Mouse (Mus musculus): Measurements from ENCODE around the gene Camk1d. TPM values are rescaled to one million over a fixed set of nuclear protein-coding genes. Genes with fewer than 3 reads are reported as not detected.

Camk1d gene
- polyA plus RNA-seq, 2 experiments, result 4.9 to 7.7 TPM

- Histone ChIP-seq H3K4me1 (ENCODE audit: control insufficient read depth, insufficient read depth, low read length) (no peaks in the 10 kb centered on the region), H3K27me3 (ENCODE audit: control insufficient read depth, insufficient read depth, low read length) (no peaks in the 10 kb centered on the region), H3K9me3 (ENCODE audit: control insufficient read depth, low read length) (no peaks in the 10 kb centered on the region), H3K9ac (ENCODE audit: low read depth, low read length, severe bottlenecking) (no peak overlapping the region), H3K27ac (replicated peaks; ENCODE audit: low read depth, low read length) (no peak overlapping the region), H3K36me3 (ENCODE audit: control insufficient read depth, insufficient read depth, low read length) (no peaks in the 10 kb centered on the region), H3K4me3 (replicated peaks; ENCODE audit: low read length) (no peak overlapping the region), H3K4me2 (replicated peaks; ENCODE audit: low read depth, low read length, severe bottlenecking) (no peak overlapping the region)
- TF ChIP-seq POLR2A (IDR thresholded peaks at IDR 0.05; ENCODE audit: borderline replicate concordance, extremely low read depth, insufficient read depth, insufficient read length), result no peak
- ATAC-seq (ENCODE audit: low FRiP score, low read depth), result no peak
- DNase-seq (ENCODE audit: low spot score), result no peak
- 62% methylated on average over 2 of the region's 2 CpGs for WGBS
Measured at GRCm38 (mm10) chr2:5533868-5534267, 180.4 kb downstream of the Camk1d start.

GRCm38 (mm10) chr2:5529992-5530391 lies 184.3 kb downstream of the Camk1d start:
- no peak overlapping the region for H3K4me2 ChIP-seq (replicated peaks; ENCODE audit: low read depth, low read length, severe bottlenecking)
- H3K9me3 ChIP-seq (ENCODE audit: control insufficient read depth, low read length), result no peaks in the 10 kb centered on the region
- no peaks in the 10 kb centered on the region for H3K4me1 ChIP-seq (ENCODE audit: control insufficient read depth, insufficient read depth, low read length)
- DNase-seq (ENCODE audit: low spot score) (no peak), ATAC-seq (ENCODE audit: low FRiP score, low read depth) (no peak)
- 86% methylated on average over 2 of the region's 2 CpGs for WGBS
- no peak overlapping the region for H3K9ac ChIP-seq (ENCODE audit: low read depth, low read length, severe bottlenecking)
- no peak overlapping the region for H3K27ac ChIP-seq (replicated peaks; ENCODE audit: low read depth, low read length)
- no peak overlapping the region for H3K4me3 ChIP-seq (replicated peaks; ENCODE audit: low read length)
- H3K27me3 ChIP-seq (ENCODE audit: control insufficient read depth, insufficient read depth, low read length), result no peaks in the 10 kb centered on the region
- TF ChIP-seq POLR2A (IDR thresholded peaks at IDR 0.05; ENCODE audit: borderline replicate concordance, extremely low read depth, insufficient read depth, insufficient read length), result no peak
- no peaks in the 10 kb centered on the region for H3K36me3 ChIP-seq (ENCODE audit: control insufficient read depth, insufficient read depth, low read length)

GRCm38 (mm10) chr2:5519221-5519669 lies 195.1 kb downstream of the Camk1d start:
- H3K4me2 ChIP-seq (replicated peaks; ENCODE audit: low read depth, low read length, severe bottlenecking), result no peak overlapping the region
- no peaks in the 10 kb centered on the region for H3K4me1 ChIP-seq (ENCODE audit: control insufficient read depth, insufficient read depth, low read length)
- H3K36me3 ChIP-seq (ENCODE audit: control insufficient read depth, insufficient read depth, low read length), result no peaks in the 10 kb centered on the region
- 63% methylated on average over 8 of the region's 8 CpGs for WGBS
- H3K27me3 ChIP-seq (ENCODE audit: control insufficient read depth, insufficient read depth, low read length), result no peaks in the 10 kb centered on the region
- TF ChIP-seq POLR2A (IDR thresholded peaks at IDR 0.05; ENCODE audit: borderline replicate concordance, extremely low read depth, insufficient read depth, insufficient read length), result no peak
- H3K9ac ChIP-seq (ENCODE audit: low read depth, low read length, severe bottlenecking), result no peak overlapping the region
- H3K4me3 ChIP-seq (replicated peaks; ENCODE audit: low read length), result no peak overlapping the region
- ATAC-seq (ENCODE audit: low FRiP score, low read depth) (no peak), DNase-seq (ENCODE audit: low spot score) (no peak)
- no peaks in the 10 kb centered on the region for H3K9me3 ChIP-seq (ENCODE audit: control insufficient read depth, low read length)
- H3K27ac ChIP-seq (replicated peaks; ENCODE audit: low read depth, low read length), result no peak overlapping the region

- Histone ChIP-seq H3K4me3 (replicated peaks; ENCODE audit: low read length) (no peak overlapping the region), H3K4me1 (ENCODE audit: control insufficient read depth, insufficient read depth, low read length) (no peaks in the 10 kb centered on the region), H3K9ac (ENCODE audit: low read depth, low read length, severe bottlenecking) (no peak overlapping the region), H3K27me3 (ENCODE audit: control insufficient read depth, insufficient read depth, low read length) (no peaks in the 10 kb centered on the region), H3K36me3 (ENCODE audit: control insufficient read depth, insufficient read depth, low read length) (no peaks in the 10 kb centered on the region), H3K9me3 (ENCODE audit: control insufficient read depth, low read length) (no peaks in the 10 kb centered on the region), H3K27ac (replicated peaks; ENCODE audit: low read depth, low read length) (no peak overlapping the region), H3K4me2 (replicated peaks; ENCODE audit: low read depth, low read length, severe bottlenecking) (no peak overlapping the region)
- no peak for TF ChIP-seq POLR2A (IDR thresholded peaks at IDR 0.05; ENCODE audit: borderline replicate concordance, extremely low read depth, insufficient read depth, insufficient read length)
- WGBS, result 74% methylated on average over 2 of the region's 2 CpGs
- ATAC-seq (ENCODE audit: low FRiP score, low read depth) (no peak), DNase-seq (ENCODE audit: low spot score) (no peak)
Measured at GRCm38 (mm10) chr2:5515106-5515505, 199.2 kb downstream of the Camk1d start.

- H3K4me1 ChIP-seq (ENCODE audit: control insufficient read depth, insufficient read depth, low read length), result no peaks in the 10 kb centered on the region
- H3K9ac ChIP-seq (ENCODE audit: low read depth, low read length, severe bottlenecking), result no peak overlapping the region
- ATAC-seq (ENCODE audit: low FRiP score, low read depth), result no peak
- no peak for TF ChIP-seq POLR2A (IDR thresholded peaks at IDR 0.05; ENCODE audit: borderline replicate concordance, extremely low read depth, insufficient read depth, insufficient read length)
- no peaks in the 10 kb centered on the region for H3K36me3 ChIP-seq (ENCODE audit: control insufficient read depth, insufficient read depth, low read length)
- H3K4me2 ChIP-seq (replicated peaks; ENCODE audit: low read depth, low read length, severe bottlenecking), result no peak overlapping the region
- H3K4me3 ChIP-seq (replicated peaks; ENCODE audit: low read length), result no peak overlapping the region
- H3K9me3 ChIP-seq (ENCODE audit: control insufficient read depth, low read length), result no peaks in the 10 kb centered on the region
- H3K27ac ChIP-seq (replicated peaks; ENCODE audit: low read depth, low read length), result no peak overlapping the region
- DNase-seq (ENCODE audit: low spot score), result no peak
- H3K27me3 ChIP-seq (ENCODE audit: control insufficient read depth, insufficient read depth, low read length), result no peaks in the 10 kb centered on the region
- 93% methylated on average over 5 of the region's 5 CpGs for WGBS
Measured at GRCm38 (mm10) chr2:5514095-5514494, 200.2 kb downstream of the Camk1d start.

GRCm38 (mm10) chr2:5513621-5514020 lies 200.7 kb downstream of the Camk1d start:
- Histone ChIP-seq H3K9ac (ENCODE audit: low read depth, low read length, severe bottlenecking) (no peak overlapping the region), H3K4me3 (replicated peaks; ENCODE audit: low read length) (no peak overlapping the region), H3K36me3 (ENCODE audit: control insufficient read depth, insufficient read depth, low read length) (no peaks in the 10 kb centered on the region), H3K4me2 (replicated peaks; ENCODE audit: low read depth, low read length, severe bottlenecking) (no peak overlapping the region), H3K27me3 (ENCODE audit: control insufficient read depth, insufficient read depth, low read length) (no peaks in the 10 kb centered on the region), H3K4me1 (ENCODE audit: control insufficient read depth, insufficient read depth, low read length) (no peaks in the 10 kb centered on the region), H3K27ac (replicated peaks; ENCODE audit: low read depth, low read length) (no peak overlapping the region), H3K9me3 (ENCODE audit: control insufficient read depth, low read length) (no peaks in the 10 kb centered on the region)
- no peak for TF ChIP-seq POLR2A (IDR thresholded peaks at IDR 0.05; ENCODE audit: borderline replicate concordance, extremely low read depth, insufficient read depth, insufficient read length)
- ATAC-seq (ENCODE audit: low FRiP score, low read depth) (no peak), DNase-seq (ENCODE audit: low spot score) (no peak)
- 91% methylated on average over 2 of the region's 2 CpGs for WGBS

Measured in limb, embryonic 14.5 days (tissue).